Mouse (Mus musculus): ENCODE measurements around the gene Thbs4. TPM values are rescaled to one million over a fixed set of nuclear protein-coding genes. Genes with fewer than 3 reads are reported as not detected.

Thbs4 gene
- polyA plus RNA-seq, 1 experiment from 2014 or later: 2.6 TPM

Other genes with a start within 250 kb of the Thbs4 start
- gene Spz1, start 218.6 kb downstream of the Thbs4 start, polyA plus RNA-seq (2015; fragmentation: Nextera tagmentation; extraction: Ambion mirVana): not detected in 2 replicates
- gene Serinc5, start 183.7 kb downstream of the Thbs4 start, polyA plus RNA-seq (2015; fragmentation: Nextera tagmentation; extraction: Ambion mirVana): 16.1 and 16.6 TPM in 2 replicates
- gene Mtx3, start 49.9 kb upstream of the Thbs4 start, polyA plus RNA-seq (2015; fragmentation: Nextera tagmentation; extraction: Ambion mirVana): 4.0 and 4.2 TPM in 2 replicates